Comparison of ENCODE assay signal across 11 mouse cellular contexts in the genomic region with DNA sequence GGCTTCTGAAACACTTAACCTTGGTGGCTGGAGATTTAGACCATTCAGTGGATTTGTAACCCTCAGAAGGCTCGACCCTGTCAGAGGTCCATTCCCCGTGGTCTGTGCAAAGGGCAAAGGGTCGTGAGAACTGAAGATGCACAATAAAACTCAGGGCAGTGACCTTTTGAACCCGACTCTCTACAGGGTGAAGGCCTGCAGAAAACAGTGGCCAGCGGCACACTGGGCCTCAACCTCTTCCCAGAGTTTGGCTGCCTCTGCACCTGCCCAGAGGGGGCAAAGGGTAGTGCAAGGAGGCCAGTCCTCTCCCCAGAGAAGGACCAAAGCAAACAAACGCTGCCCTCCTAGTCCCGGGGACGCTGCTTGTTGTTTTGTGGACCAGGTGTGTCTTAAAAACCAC. TPM values are rescaled to one million over a fixed set of nuclear protein-coding genes. Genes with fewer than 3 reads are reported as not detected.
DNase-seq lines count a peak whose midpoint lies in the region; ATAC-seq lines count a peak whose summit lies in the region.
"Had no signal": no experiment of that assay in that cellular context is flagged by ENCODE, and none has a peak within 500 bp of the region (broad histone marks: within the 10 kb centered on the region; RNA-seq: fewer than 3 reads in every experiment).

No protein-coding gene starts in this region.

- H3K4me1 ChIP-seq in embryonic facial prominence, embryonic 15.5 days = peaks cover 94% of the 10 kb centered on the region
- peaks cover 87% of the 10 kb centered on the region for H3K4me1 ChIP-seq in liver, embryonic 13.5 days (replicated peaks)
- H3K4me1 ChIP-seq in forebrain, embryonic 16.5 days (replicated peaks; ENCODE audit: control insufficient read depth, insufficient read depth, low read length) = peaks cover 37% of the 10 kb centered on the region

- DNase-seq in heart, adult 11 months = peak; percentile 85
- DNase-seq in heart, postnatal 25 days (ENCODE audit: low spot score) = no peak
- peak; percentile 24 for DNase-seq in left cerebral cortex, postnatal 4 days
- DNase-seq in left cerebral cortex, postnatal 14 days (ENCODE audit: low spot score in 2 of 2) = no peak
- DNase-seq in liver, embryonic 13.5 days = no peak
- no peak for DNase-seq in frontal cortex, postnatal 14 days (ENCODE audit: low spot score in 2 of 2)
- DNase-seq: right cerebral cortex, postnatal 25 days had no signal

- 16% methylated on average over 8 of the region's 8 CpGs for WGBS in embryonic facial prominence, embryonic 15.5 days
- 46% methylated on average over 8 of the region's 8 CpGs for WGBS in liver, embryonic 13.5 days (ENCODE audit: insufficient replicate concordance)
- 8% methylated on average over 8 of the region's 8 CpGs for WGBS in forebrain, embryonic 16.5 days

- H3K9ac ChIP-seq in embryonic facial prominence, embryonic 15.5 days = no peak overlapping the region
- H3K9ac ChIP-seq in liver, embryonic 13.5 days = no peak overlapping the region
- no peak overlapping the region for H3K9ac ChIP-seq in forebrain, embryonic 16.5 days (replicated peaks; ENCODE audit: low read depth, low read length)
- H3K9ac ChIP-seq: midbrain, embryonic 15.5 days had no signal

- peak overlapping the region; percentile 39; the same call in 1 of the 2 replicates for H3K27ac ChIP-seq in embryonic facial prominence, embryonic 15.5 days (replicated peaks)
- 0 out of 2 replicates have a peak overlapping the region, but pooled peaks have one; percentile 18 for H3K27ac ChIP-seq in liver, embryonic 13.5 days
- H3K27ac ChIP-seq in forebrain, embryonic 16.5 days (ENCODE audit: low read length) = no peak overlapping the region
- H3K27ac ChIP-seq: midbrain, embryonic 15.5 days had no signal

- no peaks in the 10 kb centered on the region for H3K9me3 ChIP-seq in embryonic facial prominence, embryonic 15.5 days (replicated peaks)
- H3K9me3 ChIP-seq in liver, embryonic 13.5 days (replicated peaks) = no peaks in the 10 kb centered on the region
- no peaks in the 10 kb centered on the region for H3K9me3 ChIP-seq in forebrain, embryonic 16.5 days (ENCODE audit: control insufficient read depth, low read length)
- H3K9me3 ChIP-seq: midbrain, embryonic 15.5 days had no signal

- ATAC-seq in embryonic facial prominence, embryonic 15.5 days (ENCODE audit: insufficient number of reproducible peaks, low FRiP score, low TSS enrichment, low read depth) = no peak
- ATAC-seq in liver, embryonic 13.5 days (ENCODE audit: low read depth) = no peak
- no peak for ATAC-seq in forebrain, embryonic 16.5 days
- ATAC-seq: midbrain, embryonic 15.5 days had no signal

- no peak overlapping the region for H3K4me2 ChIP-seq in embryonic facial prominence, embryonic 15.5 days (replicated peaks)
- no peak overlapping the region for H3K4me2 ChIP-seq in liver, embryonic 13.5 days
- H3K4me2 ChIP-seq in forebrain, embryonic 16.5 days (ENCODE audit: low read length) = no peak overlapping the region
- H3K4me2 ChIP-seq: midbrain, embryonic 15.5 days had no signal

- H3K36me3 ChIP-seq in embryonic facial prominence, embryonic 15.5 days = no peaks in the 10 kb centered on the region
- no peaks in the 10 kb centered on the region for H3K36me3 ChIP-seq in liver, embryonic 13.5 days
- no peaks in the 10 kb centered on the region for H3K36me3 ChIP-seq in forebrain, embryonic 16.5 days (ENCODE audit: control insufficient read depth, insufficient read depth)
- H3K36me3 ChIP-seq: midbrain, embryonic 15.5 days had no signal

- H3K4me3 ChIP-seq in embryonic facial prominence, embryonic 15.5 days (replicated peaks) = no peak overlapping the region
- H3K4me3 ChIP-seq in liver, embryonic 13.5 days (replicated peaks) = no peak overlapping the region
- H3K4me3 ChIP-seq in forebrain, embryonic 16.5 days (replicated peaks; ENCODE audit: low read length) = no peak overlapping the region
- H3K4me3 ChIP-seq: erythroblast, embryonic 14.5 days; midbrain, embryonic 15.5 days had no signal

- intact Hi-C loops in heart, postnatal 25 days (cut with DNase I) = loop anchor here (5.0 kb wide), 2 partner anchors 41 to 59 kb away; partner anchors contain the start of gene Faap20
- intact Hi-C loops in left cerebral cortex, postnatal 4 days (cut with DNase I) = no loop called here
- intact Hi-C loops in left cerebral cortex, postnatal 14 days (cut with DNase I) = no loop called here

- H3K27me3 ChIP-seq in embryonic facial prominence, embryonic 15.5 days = no peaks in the 10 kb centered on the region
- no peaks in the 10 kb centered on the region for H3K27me3 ChIP-seq in liver, embryonic 13.5 days
- H3K27me3 ChIP-seq in forebrain, embryonic 16.5 days (replicated peaks; ENCODE audit: control insufficient read depth, insufficient read depth, low read length) = no peaks in the 10 kb centered on the region
- H3K27me3 ChIP-seq: midbrain, embryonic 15.5 days had no signal

RNA-seq across cellular contexts. Expression of gene Ski, which starts 34.1 kb away (rescaled TPM):
- total RNA-seq in heart, postnatal 25 days (2021) = 10 to 100 TPM; 55.0 to 63.9 TPM
- 100 to 1,000 TPM; 117 to 121 TPM for total RNA-seq in left cerebral cortex, postnatal 4 days (2021)
- total RNA-seq in left cerebral cortex, postnatal 14 days (2021) = 100 to 1,000 TPM; 110 to 111 TPM
- 24.4 and 26.3 TPM in 2 replicates for polyA plus RNA-seq in embryonic facial prominence, embryonic 15.5 days (2015; fragmentation: Nextera tagmentation; extraction: Ambion mirVana)
- 2.2 and 2.4 TPM in 2 replicates for polyA plus RNA-seq in liver, embryonic 13.5 days (2015; fragmentation: Nextera tagmentation; extraction: Ambion mirVana)
- polyA plus RNA-seq in forebrain, embryonic 16.5 days (2015; fragmentation: Nextera tagmentation; extraction: Ambion mirVana) = 15.8 and 16.0 TPM in 2 replicates

Comparison
In these comparisons a context has a peak if more than half of its experiments do, and no peak if none do; other contexts are left out.
1. DNase-seq: peak in heart, adult 11 months (single experiment) and left cerebral cortex, postnatal 4 days (single experiment); none in heart, postnatal 25 days (single experiment), left cerebral cortex, postnatal 14 days (0 of 2), liver, embryonic 13.5 days (single experiment) and frontal cortex, postnatal 14 days (0 of 2).